Mouse (Mus musculus) bone marrow, adult 2 months (tissue): ENCODE data around the gene Hist1h2bn.

Experiments used
- CTCF ChIP-seq: fragments of 200-500 bp; IDR thresholded peaks from 2 replicates; pipeline ENCODE4 v1.5.1; 2011; ENCODE audit warnings: low read length, control low read depth; ENCODE audit not compliant: control insufficient read depth, insufficient read depth
- POLR2A ChIP-seq: fragments of 200-500 bp; IDR thresholded peaks from 2 replicates; pipeline ENCODE4 v1.6.1; 2011; ENCODE audit warnings: low read depth, mild to moderate bottlenecking, control low read depth, low read length, borderline replicate concordance; ENCODE audit not compliant: control insufficient read depth

DNA sequence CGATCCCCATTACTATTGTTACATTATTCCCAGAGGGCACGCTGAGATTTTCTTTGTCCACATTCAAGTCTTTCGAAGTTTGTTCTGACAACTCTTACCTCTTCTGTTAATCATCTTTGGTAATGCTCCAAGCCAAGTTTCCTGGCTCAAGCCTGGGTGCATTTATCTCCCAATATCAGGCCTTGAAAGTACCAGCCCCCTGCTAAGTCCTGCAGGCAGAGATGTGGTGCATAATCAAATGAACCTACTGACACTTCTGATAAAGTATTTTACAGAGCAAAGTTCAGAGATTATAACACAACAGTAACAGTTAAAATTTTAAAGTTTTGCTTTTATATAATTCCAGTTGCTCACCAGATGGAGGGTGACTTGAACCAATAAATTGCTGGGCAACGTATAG, 42.2 kb upstream of the Hist1h2bn start:
- TF ChIP-seq POLR2A (no peak), CTCF (no peak)
